Mouse (Mus musculus) thymus, postnatal 10 days (tissue): ENCODE results near the gene Bmp8b.
"Not testable (repeated sequence)": the region's sequence is repeated elsewhere in the genome, so short reads cannot be mapped to it uniquely, and the experiment has no call there.

Experiments
- DNase-seq, 2 experiments: peaks; one replicate each; pipeline ENCODE4 v3.0.0; 2021; ENCODE audit warnings: low spot score in 2 of 2

Bmp8b gene

GRCm38 (mm10) chr4:123104651-123105450 is at the start of gene Bmp8b:
Gene Bmp8b, plus strand, starts transcription at chr4:123105165.
- DNase-seq = no peak

GRCm38 (mm10) chr4:123056560-123057109 is 48.3 kb upstream of the Bmp8b start:
- DNase-seq = no peak

GRCm38 (mm10) chr4:123057957-123058356 is 47.0 kb upstream of the Bmp8b start:
- DNase-seq = no peak

GRCm38 (mm10) chr4:123061744-123062143 is 43.2 kb upstream of the Bmp8b start:
- no peak for DNase-seq

- DNase-seq = no peak
Measured at GRCm38 (mm10) chr4:123068646-123069045, 36.3 kb upstream of the Bmp8b start.

- peak; percentile 8 to 44 for DNase-seq
Measured at GRCm38 (mm10) chr4:123071266-123071966, 33.5 kb upstream of the Bmp8b start.

GRCm38 (mm10) chr4:123076928-123077327 is 28.0 kb upstream of the Bmp8b start:
- DNase-seq = no peak

GRCm38 (mm10) chr4:123078231-123078630 is 26.7 kb upstream of the Bmp8b start:
- DNase-seq = no peak

GRCm38 (mm10) chr4:123080791-123081190 is 24.2 kb upstream of the Bmp8b start:
- no peak for DNase-seq

GRCm38 (mm10) chr4:123082283-123083163 is 22.4 kb upstream of the Bmp8b start:
- peak; percentile 20 to 68 for DNase-seq

GRCm38 (mm10) chr4:123083323-123083902 is 21.6 kb upstream of the Bmp8b start:
- DNase-seq = no peak

GRCm38 (mm10) chr4:123085290-123085689 is 19.7 kb upstream of the Bmp8b start:
- DNase-seq = no peak

- DNase-seq = no peak
Measured at GRCm38 (mm10) chr4:123086381-123086780, 18.6 kb upstream of the Bmp8b start.

- DNase-seq = no peak
Measured at GRCm38 (mm10) chr4:123092621-123093020, 12.3 kb upstream of the Bmp8b start.

- no peak for DNase-seq
Measured at GRCm38 (mm10) chr4:123093064-123093776, 11.7 kb upstream of the Bmp8b start.

GRCm38 (mm10) chr4:123093869-123094268 is 11.1 kb upstream of the Bmp8b start:
- DNase-seq = no peak

GRCm38 (mm10) chr4:123105451-123105790 is 456 bp downstream of the Bmp8b start:
- DNase-seq = no peak

- not testable (repeated sequence) for DNase-seq
Measured at GRCm38 (mm10) chr4:123105929-123106328, 964 bp downstream of the Bmp8b start.

GRCm38 (mm10) chr4:123106864-123107263 is 1.9 kb downstream of the Bmp8b start:
- no peak for DNase-seq

- DNase-seq = no peak
Measured at GRCm38 (mm10) chr4:123108056-123108455, 3.1 kb downstream of the Bmp8b start.

- no peak for DNase-seq
Measured at GRCm38 (mm10) chr4:123110751-123111150, 5.8 kb downstream of the Bmp8b start.
